Comparison of ENCODE assay signal across 8 mouse cellular contexts in genomic region chr1:171247453-171247841, GRCm38 (mm10). TPM values are rescaled to one million over a fixed set of nuclear protein-coding genes. Genes with fewer than 3 reads are reported as not detected.
DNase-seq lines count a peak whose midpoint lies in the region; ATAC-seq and TF ChIP-seq lines count a peak whose summit lies in the region.

No protein-coding gene starts in this region.

- no peak for ATAC-seq in limb, embryonic 15.5 days (ENCODE audit: insufficient number of reproducible peaks, low FRiP score, low TSS enrichment, low read depth)
- ATAC-seq in stomach, embryonic 15.5 days (ENCODE audit: insufficient read depth, low FRiP score, low read depth) = no peak

- TF ChIP-seq POLR2A in testis, adult 2 months (IDR thresholded peaks at IDR 0.05; ENCODE audit: control insufficient read depth, low read depth, low read length) = no peak

- peak; percentile 63 for DNase-seq in adrenal gland, postnatal 14 days
- DNase-seq in adrenal gland, adult 8-10 months = no peak
- DNase-seq in testis, postnatal 14 days (ENCODE audit: low spot score) = no peak
- DNase-seq in layer of hippocampus, adult 9-10 months (ENCODE audit: low spot score) = no peak
- no peak for DNase-seq in left cerebral cortex, adult 11 months (ENCODE audit: low spot score)

- 0 out of 2 replicates have a peak overlapping the region, but pooled peaks have one; percentile 14 for H3K9ac ChIP-seq in limb, embryonic 15.5 days
- peak overlapping the region; percentile 29; the same call in 1 of the 2 replicates for H3K9ac ChIP-seq in stomach, embryonic 15.5 days

- peak overlapping the region; percentile 58 for H3K4me2 ChIP-seq in limb, embryonic 15.5 days
- peak overlapping the region; percentile 63 for H3K4me2 ChIP-seq in stomach, embryonic 15.5 days

- H3K4me1 ChIP-seq in testis, adult 2 months (ENCODE audit: control insufficient read depth, insufficient read depth, low read length) = peaks cover 16% of the 10 kb centered on the region
- H3K4me1 ChIP-seq in limb, embryonic 15.5 days = peaks cover 64% of the 10 kb centered on the region
- H3K4me1 ChIP-seq in stomach, embryonic 15.5 days = peaks cover 49% of the 10 kb centered on the region

- no peaks in the 10 kb centered on the region for H3K27me3 ChIP-seq in testis, adult 2 months (ENCODE audit: control insufficient read depth, insufficient read depth, low read length)
- no peaks in the 10 kb centered on the region for H3K27me3 ChIP-seq in limb, embryonic 15.5 days
- no peaks in the 10 kb centered on the region for H3K27me3 ChIP-seq in stomach, embryonic 15.5 days (replicated peaks)

- peak overlapping the region; percentile 64 for H3K27ac ChIP-seq in testis, adult 2 months (ENCODE audit: control insufficient read depth, insufficient read depth, low read depth, low read length)
- H3K27ac ChIP-seq in limb, embryonic 15.5 days = peak overlapping the region; percentile 94
- H3K27ac ChIP-seq in stomach, embryonic 15.5 days = peak overlapping the region; percentile 92

- H3K4me3 ChIP-seq in testis, adult 2 months (ENCODE audit: control insufficient read depth, low read depth, low read length) = peak overlapping the region; percentile 95
- peak overlapping the region; percentile 63 for H3K4me3 ChIP-seq in limb, embryonic 15.5 days
- H3K4me3 ChIP-seq in stomach, embryonic 15.5 days (replicated peaks) = peak overlapping the region; percentile 72

- WGBS in limb, embryonic 15.5 days = 10% methylated on average over 13 of the region's 13 CpGs
- WGBS in stomach, embryonic 15.5 days = 9% methylated on average over 13 of the region's 13 CpGs

- no peak for TF ChIP-seq CTCF in testis, adult 2 months (IDR thresholded peaks at IDR 0.05; ENCODE audit: control insufficient read depth, insufficient read depth, insufficient replicate concordance, low read depth, low read length)

- no peaks in the 10 kb centered on the region for H3K36me3 ChIP-seq in testis, adult 2 months (ENCODE audit: control insufficient read depth, insufficient read depth, low read length)
- peaks cover 22% of the 10 kb centered on the region for H3K36me3 ChIP-seq in limb, embryonic 15.5 days
- peaks cover 15% of the 10 kb centered on the region; the same call in 1 of the 2 replicates for H3K36me3 ChIP-seq in stomach, embryonic 15.5 days

- no peaks in the 10 kb centered on the region for H3K9me3 ChIP-seq in limb, embryonic 15.5 days
- H3K9me3 ChIP-seq in stomach, embryonic 15.5 days = no peaks in the 10 kb centered on the region

RNA-seq across cellular contexts. Expression of gene Adamts4, which starts 2.8 kb away (rescaled TPM):
- total RNA-seq in adrenal gland, postnatal 14 days (2021) = 3.1 and 3.4 TPM in 2 replicates
- total RNA-seq in adrenal gland, adult 8-10 months (2022) = under 1 TPM; 0.46 to 0.80 (median 0.60) TPM
- 0.52 and 1.0 TPM in 2 replicates for polyA plus RNA-seq in testis, adult 2 months (2012; rRNA removed)
- polyA plus RNA-seq in limb, embryonic 15.5 days (2015; fragmentation: Nextera tagmentation; extraction: Ambion mirVana) = 17.6 and 19.4 TPM in 2 replicates
- polyA plus RNA-seq in stomach, embryonic 15.5 days (2015; fragmentation: Nextera tagmentation; extraction: Ambion mirVana) = 8.5 and 8.8 TPM in 2 replicates

RNA-seq across cellular contexts. Expression of gene Ndufs2, which starts 3.7 kb away (rescaled TPM):
- 875 and 896 TPM in 2 replicates for total RNA-seq in adrenal gland, postnatal 14 days (2021)
- total RNA-seq in adrenal gland, adult 8-10 months (2022) = 100 to 1,000 TPM; 609 to 713 (median 672) TPM
- 86.0 and 91.4 TPM in 2 replicates for polyA plus RNA-seq in testis, adult 2 months (2012; rRNA removed)
- 217 and 252 TPM in 2 replicates for polyA plus RNA-seq in limb, embryonic 15.5 days (2015; fragmentation: Nextera tagmentation; extraction: Ambion mirVana)
- polyA plus RNA-seq in stomach, embryonic 15.5 days (2015; fragmentation: Nextera tagmentation; extraction: Ambion mirVana) = 238 and 270 TPM in 2 replicates

RNA-seq across cellular contexts. Expression of gene Fcer1g, which starts 13.3 kb away (rescaled TPM):
- total RNA-seq in adrenal gland, postnatal 14 days (2021) = 13.4 and 18.8 TPM in 2 replicates
- 10 to 100 TPM; 21.8 to 34.4 (median 28.3) TPM for total RNA-seq in adrenal gland, adult 8-10 months (2022)
- polyA plus RNA-seq in testis, adult 2 months (2012; rRNA removed) = 5.8 and 8.2 TPM in 2 replicates
- 94.7 and 98.6 TPM in 2 replicates for polyA plus RNA-seq in limb, embryonic 15.5 days (2015; fragmentation: Nextera tagmentation; extraction: Ambion mirVana)
- polyA plus RNA-seq in stomach, embryonic 15.5 days (2015; fragmentation: Nextera tagmentation; extraction: Ambion mirVana) = 72.6 and 82.0 TPM in 2 replicates

RNA-seq across cellular contexts. Expression of gene Apoa2, which starts 22.6 kb away (rescaled TPM):
- total RNA-seq in adrenal gland, postnatal 14 days (2021) = 80.2 and 1,683 TPM in 2 replicates
- 1 to 10 TPM; 2.0 to 6.4 (median 4.3) TPM for total RNA-seq in adrenal gland, adult 8-10 months (2022)
- 8.0 and 8.3 TPM in 2 replicates for polyA plus RNA-seq in testis, adult 2 months (2012; rRNA removed)
- 3.6 and 17.5 TPM in 2 replicates for polyA plus RNA-seq in limb, embryonic 15.5 days (2015; fragmentation: Nextera tagmentation; extraction: Ambion mirVana)
- polyA plus RNA-seq in stomach, embryonic 15.5 days (2015; fragmentation: Nextera tagmentation; extraction: Ambion mirVana) = 158 and 523 TPM in 2 replicates

RNA-seq across cellular contexts. Expression of gene B4galt3, which starts 22.7 kb away (rescaled TPM):
- total RNA-seq in adrenal gland, postnatal 14 days (2021) = 31.1 and 34.1 TPM in 2 replicates
- 10 to 100 TPM; 28.5 to 44.8 (median 43.0) TPM for total RNA-seq in adrenal gland, adult 8-10 months (2022)
- 25.0 and 32.3 TPM in 2 replicates for polyA plus RNA-seq in testis, adult 2 months (2012; rRNA removed)
- polyA plus RNA-seq in limb, embryonic 15.5 days (2015; fragmentation: Nextera tagmentation; extraction: Ambion mirVana) = 63.2 and 69.1 TPM in 2 replicates
- polyA plus RNA-seq in stomach, embryonic 15.5 days (2015; fragmentation: Nextera tagmentation; extraction: Ambion mirVana) = 66.4 and 67.4 TPM in 2 replicates
